Mouse (Mus musculus): ENCODE measurements around the gene Glyat.

The Glyat gene

GRCm38 (mm10) chr19:12684638-12685037, 51.5 kb downstream of the Glyat start:
- DNase-seq (ENCODE audit: low read depth, low spot score): no peak

- no peak for DNase-seq (ENCODE audit: low read depth, low spot score)
These were observed 52.1 kb downstream of the Glyat start for GRCm38 (mm10) chr19:12685231-12685630.

- no peak for DNase-seq (ENCODE audit: low read depth, low spot score)
These were observed 62.5 kb downstream of the Glyat start, which contains the start of gene Keg1 for GRCm38 (mm10) chr19:12695590-12695989. Gene Keg1 (plus strand): TSS chr19:12695786.

- no peak for DNase-seq (ENCODE audit: low read depth, low spot score)
These were observed 63.1 kb downstream of the Glyat start for GRCm38 (mm10) chr19:12696221-12696620.

Data from skeletal muscle tissue, adult 2 months (tissue).